Mouse (Mus musculus) central nervous system, embryonic 11.5 days (tissue): ENCODE data around the gene Pkp2. TPM values are rescaled to one million over a fixed set of nuclear protein-coding genes. Genes with fewer than 3 reads are reported as not detected.

Experiments
- polyA plus RNA-seq: library from polyadenylated mRNA; depleted of rRNA; stranded (reverse); fragments of >200 nt; gene quantifications from 2 replicates; pipeline ENCODE4 v1.2.3, GENCODE M21; 2012; rRNA removed

The Pkp2 gene
- polyA plus RNA-seq = 3.1 and 4.0 TPM in 2 replicates

DNA sequence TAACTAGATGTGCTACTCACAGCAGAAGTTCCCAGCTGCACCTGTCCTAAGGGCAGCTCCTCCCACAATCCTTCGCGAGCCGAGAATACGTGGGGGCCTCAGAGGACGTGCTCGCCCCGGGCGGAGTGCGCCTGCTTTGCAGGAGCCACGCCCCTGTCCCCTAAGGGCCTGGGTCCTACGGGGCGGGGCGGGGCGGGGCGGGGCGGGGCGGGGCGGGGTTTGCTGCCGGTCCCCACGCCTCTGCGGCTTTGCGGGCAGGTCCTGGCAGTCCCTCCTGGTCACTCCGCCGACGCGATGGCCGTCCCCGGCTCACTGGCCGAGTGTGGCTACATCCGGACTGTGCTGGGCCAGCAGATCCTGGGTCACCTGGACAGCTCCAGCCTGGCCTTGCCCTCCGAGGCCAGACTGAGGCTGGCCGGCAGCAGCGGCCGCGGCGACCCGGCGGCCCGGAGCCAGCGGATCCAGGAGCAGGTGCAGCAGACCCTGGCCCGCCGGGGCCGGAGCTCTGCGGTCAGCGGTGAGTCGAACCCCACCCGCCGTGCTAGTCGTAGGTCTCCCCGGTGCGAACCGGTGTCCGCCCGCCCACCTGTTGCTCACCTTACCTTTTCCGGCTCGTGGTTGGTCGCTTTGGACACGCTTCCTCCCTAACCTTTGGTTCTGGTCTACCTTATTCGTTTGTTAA is at the start of gene Pkp2:
Gene Pkp2, plus strand, starts transcription at position 240 of the 682 bp plus-strand sequence.

DNA sequence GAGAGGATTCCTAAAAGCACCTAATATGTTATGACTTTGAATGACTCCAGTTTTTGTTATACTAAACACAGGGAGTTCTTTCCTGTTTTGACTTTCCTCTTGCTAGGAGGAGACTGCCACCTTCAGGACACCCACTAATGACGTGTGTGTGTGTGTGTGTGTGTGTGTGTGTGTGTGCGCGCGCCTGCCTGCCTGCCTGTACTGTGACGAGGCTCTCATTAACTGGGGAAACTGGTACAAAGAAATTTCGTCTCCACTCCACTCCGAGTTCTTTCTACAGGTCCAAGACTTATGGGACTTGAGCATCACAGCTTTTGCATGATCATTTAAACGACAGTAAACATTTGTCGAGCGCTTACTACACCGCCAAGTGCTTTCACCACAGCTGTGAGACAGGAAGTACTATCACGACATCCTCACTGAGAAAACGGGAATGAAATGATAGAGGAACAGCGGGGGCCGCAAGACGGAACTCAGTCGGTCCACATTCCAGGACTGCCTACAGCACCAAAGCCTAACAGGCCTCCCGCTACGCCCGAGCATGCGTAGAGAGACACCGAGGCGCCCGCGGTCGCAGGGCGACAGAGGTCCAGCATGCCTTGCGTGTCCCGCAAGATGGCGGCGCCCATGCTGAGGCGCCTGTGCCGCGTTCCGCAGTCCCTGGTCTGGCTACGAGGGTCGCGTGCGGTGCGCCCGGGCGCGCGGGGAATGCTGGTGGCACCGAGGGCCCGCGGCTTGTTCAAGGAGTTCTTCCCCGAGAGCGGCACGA is 89.4 kb downstream of the Pkp2 start, which contains the start of gene Yars2:
Gene Yars2, plus strand, starts transcription at position 597 of the 769 bp plus-strand sequence.

Other genes starting within 250 kb of the Pkp2 start
- 30.4 and 32.6 TPM in 2 replicates for gene Yars2, start 89.6 kb downstream of the Pkp2 start, polyA plus RNA-seq
- gene Dnm1l, start 145.6 kb downstream of the Pkp2 start, polyA plus RNA-seq = 41.5 and 70.2 TPM in 2 replicates